Mouse (Mus musculus): ENCODE measurements around the gene Asrgl1. TPM values are rescaled to one million over a fixed set of nuclear protein-coding genes. Genes with fewer than 3 reads are reported as not detected.
A peak's percentile ranks its signal among the peaks of the same experiment; 100 is the strongest.
"Not testable (repeated sequence)": the region's sequence is repeated elsewhere in the genome, so short reads cannot be mapped to it uniquely, and the experiment has no call there.

The Asrgl1 gene
- total RNA-seq, 2 experiments from 2014 or later = 22.7 to 31.4 TPM

- ATAC-seq (replicated peaks; ENCODE audit: poor library complexity) = no peak
Measured at GRCm38 (mm10) chr19:9106096-9106495, 29.3 kb downstream of the Asrgl1 start.

GRCm38 (mm10) chr19:9105101-9105685, 30.2 kb downstream of the Asrgl1 start:
- ATAC-seq (replicated peaks; ENCODE audit: poor library complexity) = no peak

- no peak for ATAC-seq (replicated peaks; ENCODE audit: poor library complexity)
Measured at GRCm38 (mm10) chr19:9103986-9104385, 31.4 kb downstream of the Asrgl1 start.

GRCm38 (mm10) chr19:9101062-9101457, 34.4 kb downstream of the Asrgl1 start:
- ATAC-seq (replicated peaks; ENCODE audit: poor library complexity) = no peak

DNA sequence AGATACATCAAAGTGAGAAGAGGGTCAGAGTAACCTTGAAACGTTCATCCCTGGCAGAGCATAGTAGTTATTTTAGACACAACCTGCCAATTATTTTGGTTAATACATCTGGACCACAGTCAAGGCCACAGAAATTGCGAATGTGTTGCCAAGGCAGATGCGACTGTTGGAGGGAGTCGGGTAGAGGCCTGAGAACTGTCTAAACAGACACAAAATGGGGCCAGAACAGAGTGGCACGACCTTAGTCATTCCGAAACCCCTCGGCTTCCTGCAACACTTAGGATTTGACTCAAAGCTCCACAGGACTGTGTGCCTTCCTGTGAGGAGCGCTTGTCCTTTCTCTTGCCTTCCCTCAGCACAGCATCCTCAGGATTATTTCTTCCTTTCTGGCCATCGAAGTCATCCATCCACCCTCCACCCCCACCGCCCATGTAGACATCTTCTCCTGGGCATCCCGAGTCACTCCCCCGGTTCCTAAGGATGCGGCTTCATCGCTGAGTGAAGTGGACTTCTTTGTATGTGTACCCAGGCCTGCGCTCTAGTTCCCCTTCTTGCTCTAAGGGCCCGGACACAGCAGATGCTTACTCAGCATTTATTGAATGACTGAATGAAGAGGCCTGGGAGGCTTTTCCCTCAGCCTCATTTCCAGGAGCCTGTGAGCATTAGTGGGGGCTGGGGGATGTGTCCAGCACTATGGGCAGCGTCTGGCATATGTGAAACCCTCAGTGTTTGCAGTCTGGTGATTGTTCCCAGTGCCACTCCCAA, 35.0 kb downstream of the Asrgl1 start:
- no peak for ATAC-seq (replicated peaks; ENCODE audit: poor library complexity)

DNA sequence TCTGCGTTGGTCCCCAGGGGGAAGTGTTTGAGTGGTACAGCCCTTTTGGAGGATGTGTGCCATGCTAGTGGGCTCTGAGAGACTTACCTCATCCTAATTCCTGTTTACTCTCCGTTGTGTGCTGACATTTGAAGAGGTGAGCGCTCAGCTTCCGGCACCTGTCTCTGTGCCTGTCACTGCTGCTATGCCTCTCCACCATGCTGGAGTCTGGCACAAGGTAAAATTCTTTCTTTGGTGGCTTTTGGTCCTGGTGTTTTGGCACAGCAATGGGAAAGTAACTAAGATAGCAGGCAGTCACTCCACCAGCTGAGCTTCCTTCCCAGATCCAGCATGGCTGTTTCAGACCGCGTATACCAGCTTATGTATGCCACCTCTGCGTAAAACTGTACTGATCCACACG, 35.7 kb downstream of the Asrgl1 start:
- ATAC-seq (replicated peaks; ENCODE audit: poor library complexity) = no peak

DNA sequence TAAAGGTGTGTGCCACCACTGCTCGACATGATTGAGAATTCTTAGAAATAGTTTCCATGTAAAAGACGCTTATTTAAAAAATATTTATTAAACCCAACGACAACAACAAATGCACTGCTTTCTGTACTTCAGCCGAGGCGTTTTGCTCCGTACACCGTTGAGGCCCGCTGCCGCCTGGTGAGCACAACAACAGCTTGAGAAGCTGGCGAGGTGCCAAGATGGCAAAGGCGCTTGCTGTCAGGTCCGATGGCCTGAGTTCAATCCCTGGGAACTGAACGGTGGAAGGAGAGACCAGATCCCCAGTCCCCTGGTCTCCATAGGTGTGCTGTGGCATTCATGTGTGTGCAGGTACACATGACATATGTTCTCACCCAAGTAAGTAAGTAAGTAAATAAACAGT, 38.0 kb downstream of the Asrgl1 start:
- ATAC-seq (replicated peaks; ENCODE audit: poor library complexity) = no peak

- ATAC-seq (replicated peaks; ENCODE audit: poor library complexity) = no peak
Measured at GRCm38 (mm10) chr19:9095111-9095510, 40.3 kb downstream of the Asrgl1 start.

DNA sequence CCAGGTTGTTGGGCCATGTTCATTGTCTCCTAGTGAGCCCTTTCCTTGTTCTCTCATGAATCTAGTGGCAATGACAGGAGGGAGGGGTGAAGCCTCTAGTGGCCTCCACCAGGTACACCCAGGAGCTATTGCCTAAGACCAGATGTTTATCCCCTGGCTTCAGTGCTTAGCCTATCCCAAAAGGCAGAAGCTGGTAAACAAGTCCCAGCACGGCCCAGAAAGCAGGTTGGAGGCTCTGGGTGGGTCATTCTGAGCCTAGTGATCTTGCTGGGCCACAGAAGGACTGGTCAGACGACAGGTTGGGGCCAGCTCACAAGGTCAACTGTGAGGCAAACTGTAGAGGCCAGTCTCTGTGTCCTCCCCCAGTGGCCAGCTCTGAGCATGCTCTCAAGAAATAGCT, 44.7 kb downstream of the Asrgl1 start:
- ATAC-seq (replicated peaks; ENCODE audit: poor library complexity) = no peak

DNA sequence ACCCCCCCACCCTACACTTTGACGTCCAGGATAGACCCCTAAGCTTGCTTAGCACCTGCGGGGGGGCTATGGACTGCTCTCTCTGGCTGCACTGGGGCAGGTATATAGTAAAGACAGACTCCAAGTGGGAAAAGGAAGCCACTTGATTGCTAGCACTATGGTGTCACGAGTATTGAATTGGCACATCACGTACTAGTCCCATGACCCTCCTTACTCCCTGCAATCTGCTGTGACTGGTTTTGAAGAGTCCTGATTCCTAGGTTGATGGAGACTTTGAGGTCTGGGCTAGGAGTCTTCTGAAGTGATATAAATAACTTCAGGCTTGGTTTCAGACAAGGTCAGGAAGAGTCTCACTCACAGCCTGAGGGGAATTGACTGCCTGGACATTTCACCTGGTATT, 45.2 kb downstream of the Asrgl1 start:
- ATAC-seq (replicated peaks; ENCODE audit: poor library complexity) = no peak

GRCm38 (mm10) chr19:9087821-9088220, 47.6 kb downstream of the Asrgl1 start, which contains the start of gene Scgb1a1:
Scgb1a1 (minus strand) TSS chr19:9087958.
- no peak; the same call in 1 of the 2 replicates for ATAC-seq (replicated peaks; ENCODE audit: poor library complexity)

GRCm38 (mm10) chr19:9083892-9084291, 51.5 kb downstream of the Asrgl1 start:
- not testable (repeated sequence) for ATAC-seq (replicated peaks; ENCODE audit: poor library complexity)

- no peak for ATAC-seq (replicated peaks; ENCODE audit: poor library complexity)
Measured at GRCm38 (mm10) chr19:9083010-9083355, 52.5 kb downstream of the Asrgl1 start.

- ATAC-seq (replicated peaks; ENCODE audit: poor library complexity) = peak; percentile 100
Measured at GRCm38 (mm10) chr19:9082191-9083009, 53.0 kb downstream of the Asrgl1 start.

GRCm38 (mm10) chr19:9081311-9082190, 53.9 kb downstream of the Asrgl1 start:
- ATAC-seq (replicated peaks; ENCODE audit: poor library complexity) = no peak

- no peak for ATAC-seq (replicated peaks; ENCODE audit: poor library complexity)
Measured at GRCm38 (mm10) chr19:9079916-9080315, 55.5 kb downstream of the Asrgl1 start.

GRCm38 (mm10) chr19:9076982-9077660, 58.3 kb downstream of the Asrgl1 start:
- no peak for ATAC-seq (replicated peaks; ENCODE audit: poor library complexity)

DNA sequence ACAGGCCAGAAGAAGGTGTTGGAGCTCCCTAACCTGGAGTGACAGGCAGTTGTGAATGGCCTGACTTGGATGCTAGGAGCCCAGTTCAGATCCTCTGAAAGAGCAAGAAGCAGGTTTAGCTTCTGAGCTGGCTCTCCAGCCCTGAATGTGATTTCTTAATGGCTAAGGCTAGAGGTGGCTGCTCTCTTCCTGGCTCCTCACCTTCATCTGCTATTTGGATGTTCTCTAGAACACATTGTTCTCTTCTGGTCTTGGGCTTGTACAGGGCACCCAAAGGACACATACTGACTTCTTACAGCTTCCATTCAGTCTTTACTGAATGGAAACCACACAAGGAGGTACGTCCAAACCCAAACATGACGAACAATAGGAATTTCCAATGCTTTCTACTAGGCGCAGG, 59.4 kb downstream of the Asrgl1 start:
- ATAC-seq (replicated peaks; ENCODE audit: poor library complexity) = no peak

DNA sequence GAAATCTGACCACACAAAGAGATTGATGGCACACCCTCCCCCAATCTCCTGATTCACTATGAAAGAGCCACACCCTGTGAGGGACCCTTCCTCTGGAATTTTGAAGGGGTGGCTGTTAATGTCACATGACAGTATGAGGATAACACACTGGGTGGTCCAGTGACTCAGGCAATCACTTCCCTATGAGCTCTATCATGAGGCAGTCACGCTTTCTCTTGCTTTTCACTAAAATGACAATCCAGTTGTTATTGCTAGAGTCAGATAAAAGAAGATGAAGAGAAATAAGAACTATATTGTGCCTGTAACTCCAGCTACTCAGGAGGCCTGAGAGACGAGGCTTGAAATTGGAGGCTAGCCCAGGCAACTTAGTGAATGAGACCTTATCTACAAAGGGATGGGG, 59.9 kb downstream of the Asrgl1 start:
- ATAC-seq (replicated peaks; ENCODE audit: poor library complexity) = no peak

DNA sequence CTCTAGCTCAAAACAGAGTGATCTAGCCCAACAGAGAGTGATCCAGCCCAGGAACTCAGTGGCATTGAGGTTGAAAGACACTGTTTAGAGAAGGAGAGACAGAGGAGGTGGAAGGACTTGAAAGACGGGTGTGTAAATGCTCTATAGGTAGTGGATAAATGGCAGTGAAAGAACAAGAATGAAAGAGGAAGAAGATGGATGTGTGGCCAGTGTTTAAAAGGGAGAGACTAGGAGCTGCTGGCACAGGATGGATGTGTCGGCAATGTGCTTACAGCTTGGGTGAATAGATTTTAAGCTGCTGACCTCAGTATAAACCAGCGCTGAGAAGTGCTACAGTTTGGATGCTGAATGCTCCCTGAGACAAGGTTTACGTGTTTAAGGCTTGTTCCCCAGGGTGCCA, 61.0 kb downstream of the Asrgl1 start:
- ATAC-seq (replicated peaks; ENCODE audit: poor library complexity) = no peak

All from megakaryocyte progenitor cell, adult 5-6 weeks (primary cell).